Mouse (Mus musculus) E14TG2a.4 (cell line): ENCODE measurements around the gene Lax1.

Source experiments
- CTCF ChIP-seq: conservative IDR thresholded peaks from 2 replicates; pipeline ENCODE4 v1.5.1; 2014; ENCODE audit warnings: low read length
- NANOG ChIP-seq: IDR thresholded peaks from 2 replicates; pipeline ENCODE4 v1.6.1; 2014; ENCODE audit warnings: borderline replicate concordance, low read length, mixed read lengths

GRCm38 (mm10) chr1:133688301-133688700, 1.6 kb downstream of the Lax1 start:
- TF ChIP-seq CTCF (no peak), NANOG (no peak)
